ENCODE assay signal across 24 mouse cellular contexts in the genomic region with DNA sequence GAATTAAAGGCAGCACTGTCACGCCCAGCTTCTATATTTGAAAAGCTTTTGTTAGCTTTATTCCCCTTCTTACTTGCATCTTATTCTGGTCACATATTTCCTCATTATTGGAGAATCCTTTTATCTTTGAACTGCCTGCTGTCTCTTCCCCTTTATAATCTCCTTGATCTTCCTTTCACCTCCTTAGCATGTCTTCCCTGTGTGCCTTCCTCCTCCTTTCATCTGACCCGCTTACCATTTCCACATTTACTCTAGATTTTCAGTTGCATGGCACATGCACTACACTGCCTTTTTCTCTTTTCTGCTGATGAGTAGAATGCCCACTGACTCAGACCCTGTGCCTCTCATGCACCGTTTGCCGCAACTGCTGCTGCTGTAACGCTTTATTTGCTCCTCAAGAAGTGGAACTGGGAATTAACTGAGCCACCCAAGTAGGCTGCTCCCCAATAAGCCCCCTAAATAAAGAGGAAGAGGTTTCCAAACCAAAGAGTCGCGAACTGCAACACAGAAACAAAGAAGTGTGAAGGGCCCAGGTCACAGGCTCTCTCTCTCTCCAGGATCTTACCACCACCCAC. TPM values are rescaled to one million over a fixed set of nuclear protein-coding genes. Genes with fewer than 3 reads are reported as not detected.
DNase-seq lines count a peak whose midpoint lies in the region; ATAC-seq and TF ChIP-seq lines count a peak whose summit lies in the region.
"Had no signal": no experiment of that assay in that cellular context is flagged by ENCODE, and none has a peak within 500 bp of the region (broad histone marks: within the 10 kb centered on the region; RNA-seq: fewer than 3 reads in every experiment).

No protein-coding gene starts in this region.

- H3K4me2 ChIP-seq in forebrain, embryonic 12.5 days = no peak overlapping the region
- no peak overlapping the region for H3K4me2 ChIP-seq in forebrain, embryonic 15.5 days (replicated peaks)
- no peak overlapping the region for H3K4me2 ChIP-seq in midbrain, embryonic 12.5 days (replicated peaks)
- H3K4me2 ChIP-seq: embryonic facial prominence, embryonic 15.5 days; heart, embryonic 13.5 days; liver, embryonic 11.5 days had no signal

- 71% methylated on average over 7 of the region's 7 CpGs for WGBS in forebrain, embryonic 12.5 days
- WGBS in forebrain, embryonic 15.5 days = 65% methylated on average over 7 of the region's 7 CpGs
- WGBS in liver, adult 2 months = 82% methylated on average over 7 of the region's 7 CpGs
- WGBS in midbrain, embryonic 12.5 days = 28% methylated on average over 7 of the region's 7 CpGs

- H3K9ac ChIP-seq in forebrain, embryonic 12.5 days = no peak overlapping the region
- H3K9ac ChIP-seq in forebrain, embryonic 15.5 days (replicated peaks) = no peak overlapping the region
- no peak overlapping the region for H3K9ac ChIP-seq in liver, adult 2 months (ENCODE audit: low read depth, low read length)
- no peak overlapping the region for H3K9ac ChIP-seq in midbrain, embryonic 12.5 days (replicated peaks)
- H3K9ac ChIP-seq: embryonic facial prominence, embryonic 15.5 days; heart, embryonic 13.5 days had no signal

- H3K4me1 ChIP-seq in forebrain, embryonic 12.5 days = peaks cover 17% of the 10 kb centered on the region; the same call in 1 of the 2 replicates
- no peaks in the 10 kb centered on the region for H3K4me1 ChIP-seq in forebrain, embryonic 15.5 days
- peaks cover 9% of the 10 kb centered on the region; the same call in 1 of the 2 replicates for H3K4me1 ChIP-seq in liver, adult 2 months (ENCODE audit: control insufficient read depth, insufficient read depth, low read length)
- peaks cover 9% of the 10 kb centered on the region; the same call in 1 of the 2 replicates for H3K4me1 ChIP-seq in midbrain, embryonic 12.5 days
- H3K4me1 ChIP-seq: embryonic facial prominence, embryonic 15.5 days; heart, embryonic 13.5 days had no signal

- no peaks in the 10 kb centered on the region for H3K27me3 ChIP-seq in forebrain, embryonic 12.5 days
- no peaks in the 10 kb centered on the region for H3K27me3 ChIP-seq in forebrain, embryonic 15.5 days
- no peaks in the 10 kb centered on the region for H3K27me3 ChIP-seq in liver, adult 2 months (ENCODE audit: control insufficient read depth, insufficient read depth, low read length)
- H3K27me3 ChIP-seq in midbrain, embryonic 12.5 days = no peaks in the 10 kb centered on the region
- H3K27me3 ChIP-seq: embryonic facial prominence, embryonic 15.5 days; heart, embryonic 13.5 days had no signal

- 0 out of 2 replicates have a peak overlapping the region, but pooled peaks have one; percentile 27 for H3K27ac ChIP-seq in forebrain, embryonic 12.5 days
- no peak overlapping the region for H3K27ac ChIP-seq in forebrain, embryonic 15.5 days (replicated peaks)
- H3K27ac ChIP-seq in liver, adult 2 months (replicated peaks; ENCODE audit: insufficient read depth, low read depth, low read length) = 0 out of 2 replicates have a peak overlapping the region, but pooled peaks have one; percentile 32
- peak overlapping the region; percentile 35 for H3K27ac ChIP-seq in midbrain, embryonic 12.5 days (replicated peaks)
- H3K27ac ChIP-seq: embryonic facial prominence, embryonic 15.5 days; heart, embryonic 13.5 days; left cerebral cortex, adult 2 months had no signal

- TF ChIP-seq CTCF in liver, adult 2 months (IDR thresholded peaks at IDR 0.05; ENCODE audit: low read depth, low read length) = no peak

- no peaks in the 10 kb centered on the region for H3K9me3 ChIP-seq in forebrain, embryonic 12.5 days
- H3K9me3 ChIP-seq in forebrain, embryonic 15.5 days = no peaks in the 10 kb centered on the region
- no peaks in the 10 kb centered on the region for H3K9me3 ChIP-seq in midbrain, embryonic 12.5 days
- H3K9me3 ChIP-seq: embryonic facial prominence, embryonic 15.5 days; heart, embryonic 13.5 days had no signal

- DNase-seq in liver, adult 2 months (ENCODE audit: extremely low read depth, low read depth, low spot score) = no peak
- no peak for DNase-seq in liver
- no peak for DNase-seq in cerebellum, postnatal 14 days
- no peak for DNase-seq in gastrocnemius, adult 8-10 months (ENCODE audit: low spot score in 2 of 2)
- no peak for DNase-seq in lung, postnatal 10 days
- DNase-seq: adrenal gland, postnatal 14 days; cerebellum, adult 11-12 months; cerebellum, postnatal 25 days; kidney, adult 8-10 months; kidney, postnatal 25 days; layer of hippocampus, adult 9-11 months; left cerebral cortex, postnatal 4 days; lung, adult 18-20 months; lung, postnatal 36 days; thymus, postnatal 25 days had no signal

- H3K79me2 ChIP-seq in liver, adult 2 months (ENCODE audit: control insufficient read depth, insufficient read depth, low read length) = peaks cover under 1% of the 10 kb centered on the region; the same call in 1 of the 2 replicates

- no peak for TF ChIP-seq POLR2A in liver, adult 2 months (IDR thresholded peaks at IDR 0.05; ENCODE audit: extremely low read depth, insufficient read depth, low read length)

- ATAC-seq in forebrain, embryonic 12.5 days (ENCODE audit: low FRiP score) = no peak
- no peak for ATAC-seq in forebrain, embryonic 15.5 days (replicated peaks)
- 0 out of 2 replicates have a peak, but pooled peaks have one; percentile 34 for ATAC-seq in midbrain, embryonic 12.5 days (ENCODE audit: low FRiP score, low read depth)
- ATAC-seq: CD4-positive, CD25-positive, alpha-beta regulatory T cell, adult 4 months; inflammation-experienced regulatory T-cells, adult 6 months had no signal

- no peak overlapping the region for H3K4me3 ChIP-seq in forebrain, embryonic 12.5 days (replicated peaks)
- H3K4me3 ChIP-seq in forebrain, embryonic 15.5 days = no peak overlapping the region
- H3K4me3 ChIP-seq in liver, adult 2 months (ENCODE audit: insufficient read depth, low read depth, low read length) = no peak overlapping the region
- no peak overlapping the region for H3K4me3 ChIP-seq in midbrain, embryonic 12.5 days
- H3K4me3 ChIP-seq: embryonic facial prominence, embryonic 15.5 days; heart, embryonic 13.5 days; left cerebral cortex, adult 2 months had no signal

- peaks cover 80% of the 10 kb centered on the region for H3K36me3 ChIP-seq in forebrain, embryonic 12.5 days (replicated peaks)
- peaks cover 68% of the 10 kb centered on the region for H3K36me3 ChIP-seq in forebrain, embryonic 15.5 days
- peaks cover 53% of the 10 kb centered on the region for H3K36me3 ChIP-seq in liver, adult 2 months (ENCODE audit: control insufficient read depth, insufficient read depth, low read length)
- peaks cover 69% of the 10 kb centered on the region for H3K36me3 ChIP-seq in midbrain, embryonic 12.5 days

RNA-seq across cellular contexts. Expression of gene Tnpo1, which starts 53.8 kb away (rescaled TPM):
- polyA plus RNA-seq in forebrain, embryonic 12.5 days (2016; fragmentation: Nextera tagmentation; extraction: Ambion mirVana) = 84.2 and 99.5 TPM in 2 replicates
- 54.6 and 57.0 TPM in 2 replicates for polyA plus RNA-seq in forebrain, embryonic 15.5 days (2015; fragmentation: Nextera tagmentation; extraction: Ambion mirVana)
- 56.1 and 62.7 TPM in 2 replicates for total RNA-seq in liver, adult 2 months (2014; rRNA removed)
- 10.7 and 11.3 TPM in 2 replicates for polyA plus RNA-seq in liver, adult 2 months (2012; rRNA removed)
- 86.9 and 93.2 TPM in 2 replicates for polyA plus RNA-seq in midbrain, embryonic 12.5 days (2016; fragmentation: Nextera tagmentation; extraction: Ambion mirVana)
- 10 to 100 TPM; 30.7 to 34.4 (median 31.1) TPM for total RNA-seq in gastrocnemius, adult 8-10 months (2022)

RNA-seq across cellular contexts. Expression of gene Fcho2, which starts 57.1 kb away (rescaled TPM):
- polyA plus RNA-seq in forebrain, embryonic 12.5 days (2016; fragmentation: Nextera tagmentation; extraction: Ambion mirVana) = 32.4 and 36.6 TPM in 2 replicates
- 29.2 and 30.6 TPM in 2 replicates for polyA plus RNA-seq in forebrain, embryonic 15.5 days (2015; fragmentation: Nextera tagmentation; extraction: Ambion mirVana)
- 21.6 and 23.2 TPM in 2 replicates for total RNA-seq in liver, adult 2 months (2014; rRNA removed)
- 4.1 and 5.8 TPM in 2 replicates for polyA plus RNA-seq in liver, adult 2 months (2012; rRNA removed)
- 37.3 and 37.8 TPM in 2 replicates for polyA plus RNA-seq in midbrain, embryonic 12.5 days (2016; fragmentation: Nextera tagmentation; extraction: Ambion mirVana)
- total RNA-seq in gastrocnemius, adult 8-10 months (2022) = 10 to 100 TPM; 14.8 to 21.3 (median 19.2) TPM
